Mouse (Mus musculus) ovary, adult 18-20 months (tissue): ENCODE measurements around the gene 9930021J03Rik.

Experiments used
- DNase-seq: peaks from one replicate; pipeline ENCODE4 v3.0.0; 2022; ENCODE audit warnings: low spot score, mixed read lengths

The 9930021J03Rik gene

GRCm38 (mm10) chr19:29695071-29695470 lies 110.7 kb downstream of the 9930021J03Rik start:
- DNase-seq, result no peak

- no peak for DNase-seq
These were observed 121.8 kb downstream of the 9930021J03Rik start for GRCm38 (mm10) chr19:29683844-29684540.

DNA sequence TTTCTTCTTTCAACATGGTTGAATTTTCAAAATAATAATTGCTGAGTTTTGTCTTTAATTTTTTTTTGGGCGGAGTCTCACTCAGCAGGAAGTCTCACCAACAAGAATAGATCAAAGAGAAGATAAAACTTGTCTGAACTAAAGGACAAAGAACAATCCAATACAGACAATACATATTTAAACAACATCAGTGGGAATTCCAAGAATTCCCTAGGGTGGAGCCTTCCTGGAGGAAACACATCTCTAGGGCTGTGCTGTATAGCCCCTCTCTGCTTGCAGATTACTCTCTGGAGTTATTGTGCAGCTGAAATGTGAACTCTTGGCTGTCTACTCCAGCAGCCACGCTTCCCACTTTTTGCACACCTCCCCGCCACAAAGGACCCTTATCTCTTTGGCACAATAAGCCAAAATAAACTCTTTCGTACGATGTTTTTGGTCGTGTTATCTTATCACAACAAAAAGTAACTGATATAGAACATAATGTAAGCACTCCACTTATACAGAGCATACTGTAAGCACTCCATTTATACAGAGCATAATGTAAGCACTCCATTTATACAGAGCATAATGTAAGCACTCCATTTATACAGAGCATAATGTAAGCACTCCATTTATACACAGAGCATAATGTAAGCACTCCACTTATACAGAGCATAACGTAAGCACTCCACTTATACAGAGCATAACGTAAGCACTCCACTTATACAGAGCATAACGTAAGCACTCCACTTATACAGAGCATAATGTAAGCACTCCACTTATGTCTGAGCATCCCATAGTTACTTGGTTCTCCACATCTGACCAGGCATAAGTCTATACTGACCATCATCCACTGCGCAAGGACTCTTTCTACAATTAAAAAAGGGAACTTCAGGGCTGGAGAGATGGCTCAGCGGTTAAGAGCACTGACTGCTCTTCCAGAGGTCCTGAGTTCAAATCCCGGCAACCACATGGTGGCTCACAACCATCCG lies 125.3 kb downstream of the 9930021J03Rik start:
- no peak for DNase-seq

- DNase-seq, result no peak
These were observed 127.5 kb downstream of the 9930021J03Rik start for GRCm38 (mm10) chr19:29678181-29678778.

GRCm38 (mm10) chr19:29676479-29677193 lies 129.2 kb downstream of the 9930021J03Rik start:
- no peak for DNase-seq

DNA sequence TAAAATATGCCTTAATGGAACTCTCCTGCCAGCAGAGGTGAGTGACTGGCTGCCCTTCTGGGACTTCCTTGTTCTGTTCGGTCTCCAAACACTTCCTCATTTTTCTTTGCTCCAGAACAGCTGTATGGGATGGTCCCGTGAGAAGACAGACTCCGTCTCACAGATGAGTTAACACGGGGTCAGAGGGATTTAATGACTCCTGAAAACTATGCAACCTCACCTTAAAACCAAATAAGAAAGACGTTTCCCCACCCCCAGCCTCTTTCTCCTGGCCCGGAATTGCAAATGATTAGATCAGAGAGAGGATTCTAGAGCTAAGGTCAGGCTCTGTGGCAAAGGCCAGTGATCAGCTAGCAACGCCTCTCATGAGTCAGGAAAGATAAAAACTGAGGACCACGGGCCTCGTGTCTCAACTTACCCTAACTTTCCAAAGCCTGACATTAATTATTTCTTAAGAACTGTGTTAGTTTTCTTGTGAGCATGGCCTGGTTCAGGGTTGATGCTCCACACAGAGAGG lies 130.2 kb downstream of the 9930021J03Rik start:
- DNase-seq, result no peak

DNA sequence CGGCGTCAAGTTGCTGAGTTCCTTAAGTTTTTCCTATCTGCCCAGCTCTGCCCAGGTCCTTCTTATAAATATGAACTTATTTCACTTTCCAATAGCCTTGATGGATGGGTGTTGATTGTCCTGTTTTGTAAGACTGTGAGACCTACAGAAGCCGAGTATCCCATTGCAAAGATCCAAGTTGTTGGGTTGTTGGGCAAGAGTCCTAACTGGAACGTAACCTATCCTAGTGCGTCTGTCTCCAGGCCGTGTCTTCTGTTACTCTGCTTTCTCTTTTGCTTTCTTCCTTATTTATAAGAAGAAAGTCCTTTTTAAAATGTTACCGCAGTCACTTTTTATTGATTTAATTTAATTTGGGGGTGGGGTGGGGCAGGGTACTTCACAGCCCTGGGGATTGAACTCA lies 130.8 kb downstream of the 9930021J03Rik start:
- no peak for DNase-seq

- DNase-seq, result no peak
These were observed 133.1 kb downstream of the 9930021J03Rik start for GRCm38 (mm10) chr19:29672660-29673059.

GRCm38 (mm10) chr19:29671160-29671559 lies 134.6 kb downstream of the 9930021J03Rik start:
- no peak for DNase-seq

DNA sequence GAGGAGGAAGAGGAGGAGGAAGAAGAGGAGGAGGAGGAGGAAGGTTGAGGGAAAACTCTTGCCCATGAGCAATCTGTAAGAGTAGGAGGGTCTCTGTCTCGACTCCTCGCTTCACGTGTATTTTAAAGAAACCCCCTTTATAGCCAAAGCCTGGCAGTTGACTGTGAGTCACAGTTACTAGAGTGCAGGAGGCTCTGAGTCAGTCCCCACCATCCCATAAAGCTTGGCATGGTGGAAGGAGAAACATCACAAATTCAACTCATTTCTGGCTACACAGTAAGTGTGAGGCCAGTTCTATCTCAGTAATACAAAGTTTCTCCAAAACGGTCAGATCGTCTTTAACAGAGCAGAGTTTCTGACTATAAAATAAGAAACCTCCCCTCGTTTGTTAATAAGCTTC lies 135.5 kb downstream of the 9930021J03Rik start:
- no peak for DNase-seq

GRCm38 (mm10) chr19:29668135-29668534 lies 137.7 kb downstream of the 9930021J03Rik start:
- DNase-seq, result no peak

DNA sequence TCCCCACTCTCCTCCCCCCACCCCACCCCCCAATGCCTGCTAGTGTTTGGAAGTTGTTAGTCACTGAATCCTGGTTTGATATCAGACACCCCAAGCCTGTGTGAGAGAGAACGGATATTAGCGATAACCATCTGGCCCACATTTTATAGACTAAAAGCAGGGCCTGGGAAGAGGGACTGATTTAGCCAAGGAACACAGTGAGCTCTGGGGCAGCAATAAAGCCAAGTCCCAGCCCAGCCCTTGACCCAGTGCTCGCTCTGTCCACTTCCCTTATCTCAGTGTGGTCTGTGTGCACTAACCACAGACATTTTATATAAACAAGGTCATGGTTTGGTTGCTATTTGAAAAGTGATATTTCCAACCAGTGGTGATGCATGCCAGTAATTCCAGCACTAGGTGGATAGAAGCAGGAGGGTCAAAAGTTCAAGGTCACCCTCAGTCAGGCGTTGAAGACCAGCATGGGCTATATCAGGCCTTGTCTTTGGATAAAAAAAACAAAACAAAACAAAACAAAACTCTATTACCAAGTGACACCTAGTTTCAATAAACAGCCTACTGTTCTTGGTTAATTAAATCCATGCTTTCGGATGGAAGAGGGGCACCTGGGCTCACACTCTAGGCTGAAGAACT lies 138.7 kb downstream of the 9930021J03Rik start:
- peak; percentile 60 for DNase-seq

- DNase-seq, result no peak
These were observed 139.6 kb downstream of the 9930021J03Rik start for GRCm38 (mm10) chr19:29666164-29666563.

GRCm38 (mm10) chr19:29664934-29665333 lies 140.9 kb downstream of the 9930021J03Rik start:
- DNase-seq, result no peak
